Comparison of ENCODE assay signal across 19 mouse cellular contexts in the genomic region with DNA sequence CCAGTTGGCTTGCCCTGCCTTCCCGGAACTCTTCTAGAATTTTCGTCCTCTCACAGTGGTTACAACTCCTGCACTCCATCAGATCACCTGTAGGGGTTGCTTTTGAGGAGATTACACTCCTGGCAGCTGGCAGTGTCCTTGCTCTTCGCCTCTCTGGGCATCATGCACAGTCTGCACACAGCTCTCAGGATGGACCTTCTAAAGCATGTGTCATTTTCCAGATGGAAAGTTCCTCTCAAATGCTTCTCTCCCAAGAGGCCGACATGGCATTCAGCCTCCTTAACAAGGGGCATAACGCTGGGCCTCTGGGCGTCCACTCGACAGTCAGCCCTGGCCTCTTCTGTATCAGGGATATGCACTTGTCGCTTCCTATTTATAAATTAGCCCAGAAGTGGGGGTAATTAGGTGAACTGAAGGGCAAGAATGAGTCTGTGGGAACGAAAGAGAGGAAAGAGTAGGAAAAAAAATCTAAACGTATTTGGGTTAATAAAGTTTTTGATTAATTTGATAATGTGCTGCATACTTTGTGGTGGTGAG.
DNase-seq lines count a peak whose midpoint lies in the region.
"Had no signal": no experiment of that assay in that cellular context is flagged by ENCODE, and none has a peak within 500 bp of the region (broad histone marks: within the 10 kb centered on the region; RNA-seq: fewer than 3 reads in every experiment).

No protein-coding gene starts in this region.

- DNase-seq in heart, adult 18-20 months: peak; percentile 36 to 47
- DNase-seq in heart, postnatal 25 days (ENCODE audit: low spot score): no peak
- peak; percentile 33 for DNase-seq in left cerebral cortex, postnatal 4 days
- DNase-seq in left cerebral cortex, adult 8-10 months (ENCODE audit: low spot score in 2 of 2): no peak
- DNase-seq in heart, postnatal 10 days: peak; percentile 27 to 38
- no peak for DNase-seq in natural killer cell, adult 2 months (ENCODE audit: low spot score in 2 of 2)
- DNase-seq in thymus, postnatal 10 days (ENCODE audit: low spot score in 2 of 2): no peak
- no peak for DNase-seq in embryo, embryonic 9.5 days (ENCODE audit: extremely low spot score)
- DNase-seq: adrenal gland, postnatal 10 days; cerebellum, adult 2 months; cerebellum, postnatal 36 days; kidney, adult 11 months; kidney, postnatal 36 days; lung, postnatal 36 days; midbrain, embryonic 14.5 days; right cerebral cortex, adult 18-20 months; right cerebral cortex, postnatal 4 days; thymus, adult 18-20 months; thymus, postnatal 4 days had no signal

- intact Hi-C loops in heart, postnatal 25 days (cut with DNase I): no loop called here
- intact Hi-C loops in left cerebral cortex, postnatal 4 days (cut with DNase I): no loop called here
- intact Hi-C loops in heart, postnatal 10 days (cut with DNase I): no loop called here

Comparison
In these comparisons a context has a peak if more than half of its experiments do, and no peak if none do; other contexts are left out.
1. DNase-seq: peak in heart, adult 18-20 months (2 of 2), left cerebral cortex, postnatal 4 days (single experiment) and heart, postnatal 10 days (2 of 2); none in heart, postnatal 25 days (single experiment), left cerebral cortex, adult 8-10 months (0 of 2), natural killer cell, adult 2 months (0 of 2), thymus, postnatal 10 days (0 of 2) and embryo, embryonic 9.5 days (single experiment).